Mouse (Mus musculus): ENCODE measurements at regions not wholly inside any gene's neighbourhood (a gene's known extent, or its start where the extent isn't known, plus 50 kb on each side); places are given as distances from the start of the nearest gene placed in this dataset.
A peak's percentile ranks its signal among the peaks of the same experiment; 100 is the strongest.
"Not testable (repeated sequence)": the region's sequence is repeated elsewhere in the genome, so short reads cannot be mapped to it uniquely, and the experiment has no call there.

GRCm38 (mm10) chr7:62179387-62179786 lies 167.0 kb upstream of the Ndn start:
- no peak for DNase-seq (ENCODE audit: extremely low spot score, low spot score)

GRCm38 (mm10) chr7:62208529-62208928 lies 137.8 kb upstream of the Ndn start:
- no peak for DNase-seq (ENCODE audit: extremely low spot score, low spot score)

GRCm38 (mm10) chr7:62209117-62209700 lies 137.2 kb upstream of the Ndn start:
- DNase-seq (ENCODE audit: extremely low spot score, low spot score), result peak; percentile 44

- DNase-seq (ENCODE audit: extremely low spot score, low spot score), result peak; percentile 16
These were observed 121.2 kb upstream of the Ndn start for GRCm38 (mm10) chr7:62225184-62225583.

- no peak for DNase-seq (ENCODE audit: extremely low spot score, low spot score)
These were observed 118.6 kb upstream of the Ndn start for GRCm38 (mm10) chr7:62227727-62228126.

GRCm38 (mm10) chr7:62230713-62231112 lies 115.7 kb upstream of the Ndn start:
- DNase-seq (ENCODE audit: extremely low spot score, low spot score), result no peak

- DNase-seq (ENCODE audit: extremely low spot score, low spot score), result peak; percentile 70
These were observed 115.2 kb upstream of the Ndn start for GRCm38 (mm10) chr7:62231120-62231574.

- no peak for DNase-seq (ENCODE audit: extremely low spot score, low spot score)
These were observed 114.3 kb upstream of the Ndn start for GRCm38 (mm10) chr7:62232076-62232475.

GRCm38 (mm10) chr7:62234037-62234436 lies 112.3 kb upstream of the Ndn start:
- DNase-seq (ENCODE audit: extremely low spot score, low spot score), result no peak

- DNase-seq (ENCODE audit: extremely low spot score, low spot score), result no peak
These were observed 110.6 kb upstream of the Ndn start for GRCm38 (mm10) chr7:62235766-62236165.

- DNase-seq (ENCODE audit: extremely low spot score, low spot score), result peak; percentile 15
These were observed 84.7 kb upstream of the Ndn start for GRCm38 (mm10) chr7:62261688-62262114.

GRCm38 (mm10) chr7:62262174-62262573 lies 84.2 kb upstream of the Ndn start:
- not testable (repeated sequence) for DNase-seq (ENCODE audit: extremely low spot score, low spot score)

- no peak for DNase-seq (ENCODE audit: extremely low spot score, low spot score)
These were observed 77.1 kb upstream of the Ndn start for GRCm38 (mm10) chr7:62269156-62269855.

GRCm38 (mm10) chr7:62276219-62276618 lies 70.2 kb upstream of the Ndn start:
- DNase-seq (ENCODE audit: extremely low spot score, low spot score), result no peak

- DNase-seq (ENCODE audit: extremely low spot score, low spot score), result no peak
These were observed 67.9 kb upstream of the Ndn start for GRCm38 (mm10) chr7:62278492-62278891.

GRCm38 (mm10) chr7:62279022-62279421 lies 67.3 kb upstream of the Ndn start:
- DNase-seq (ENCODE audit: extremely low spot score, low spot score), result no peak

Measured in neural tube, embryonic 10.5 days (tissue).